Comparison of ENCODE assay signal across 22 mouse cellular contexts in genomic region chr7:102478425-102478824, GRCm38 (mm10). TPM values are rescaled to one million over a fixed set of nuclear protein-coding genes. Genes with fewer than 3 reads are reported as not detected.
"Had no signal": no experiment of that assay in that cellular context is flagged by ENCODE, and none has a peak within 500 bp of the region (broad histone marks: within the 10 kb centered on the region; RNA-seq: fewer than 3 reads in every experiment).

No protein-coding gene starts in this region.

- H3K36me3 ChIP-seq: stomach, embryonic 15.5 days had no signal

- H3K27me3 ChIP-seq: midbrain, embryonic 12.5 days; neural tube, embryonic 13.5 days; stomach, embryonic 15.5 days had no signal

- H3K9ac ChIP-seq: midbrain, embryonic 12.5 days; neural tube, embryonic 13.5 days; stomach, embryonic 15.5 days had no signal

- H3K4me2 ChIP-seq: midbrain, embryonic 12.5 days; neural tube, embryonic 13.5 days; stomach, embryonic 15.5 days had no signal

- DNase-seq: kidney, adult 9 months; kidney, postnatal 36 days; lung, postnatal 36 days; retina, postnatal 1 day; right cerebral cortex, postnatal 14 days; thymus, postnatal 14 days had no signal

- H3K4me3 ChIP-seq: layer of hippocampus, adult 2 months; limb, embryonic 10.5 days; midbrain, embryonic 12.5 days; neural tube, embryonic 13.5 days; stomach, embryonic 15.5 days had no signal

- H3K27ac ChIP-seq: kidney, postnatal 0 days; layer of hippocampus, adult 2 months; limb, embryonic 10.5 days; midbrain, embryonic 12.5 days; neural tube, embryonic 13.5 days; stomach, embryonic 15.5 days had no signal

- H3K4me1 ChIP-seq: limb, embryonic 10.5 days; midbrain, embryonic 12.5 days; neural tube, embryonic 13.5 days; stomach, embryonic 15.5 days had no signal

- H3K9me3 ChIP-seq: limb, embryonic 10.5 days; midbrain, embryonic 12.5 days; neural tube, embryonic 13.5 days; stomach, embryonic 15.5 days had no signal

- ATAC-seq: lung, postnatal 0 days; midbrain, embryonic 16.5 days had no signal

RNA-seq across cellular contexts. Expression of gene Olfr543, which starts 3.1 kb away (rescaled TPM):
- total RNA-seq: layer of hippocampus, adult 2 months; layer of hippocampus, postnatal 14 days; left cerebral cortex, adult 18-20 months; left cerebral cortex, postnatal 14 days; megakaryocyte, adult 5-6 weeks had no signal
- polyA plus RNA-seq: kidney, postnatal 0 days; lung, postnatal 0 days; spleen, adult 2 months had no signal

RNA-seq across cellular contexts. Expression of gene Olfr544, which starts 9.7 kb away (rescaled TPM):
- total RNA-seq: layer of hippocampus, adult 2 months; layer of hippocampus, postnatal 14 days; left cerebral cortex, adult 18-20 months; left cerebral cortex, postnatal 14 days had no signal
- polyA plus RNA-seq: intestine, embryonic 16.5 days; lung, postnatal 0 days; neural tube, embryonic 13.5 days; spleen, adult 2 months had no signal

RNA-seq across cellular contexts. Expression of gene Olfr545, which starts 20.9 kb away (rescaled TPM):
- total RNA-seq: layer of hippocampus, adult 2 months; layer of hippocampus, postnatal 14 days; left cerebral cortex, adult 18-20 months; left cerebral cortex, postnatal 14 days; megakaryocyte, adult 5-6 weeks had no signal
- polyA plus RNA-seq: intestine, embryonic 16.5 days; kidney, postnatal 0 days; limb, embryonic 14.5 days; liver, embryonic 16.5 days; lung, postnatal 0 days; spleen, adult 2 months; stomach, embryonic 15.5 days had no signal

RNA-seq across cellular contexts. Expression of gene Olfr547, which starts 56.1 kb away (rescaled TPM):
- total RNA-seq: layer of hippocampus, adult 2 months; layer of hippocampus, postnatal 14 days; left cerebral cortex, adult 18-20 months; left cerebral cortex, postnatal 14 days; megakaryocyte, adult 5-6 weeks had no signal
- polyA plus RNA-seq: intestine, embryonic 16.5 days; kidney, postnatal 0 days; limb, embryonic 10.5 days; limb, embryonic 14.5 days; liver, embryonic 16.5 days; lung, postnatal 0 days; midbrain, embryonic 12.5 days; midbrain, embryonic 16.5 days; neural tube, embryonic 13.5 days; spleen, adult 2 months; stomach, embryonic 15.5 days had no signal
